Mouse (Mus musculus): ENCODE results near the gene Pip5k1a.

GRCm38 (mm10) chr3:95112760-95113159 lies 6.0 kb upstream of the Pip5k1a start:
- TF ChIP-seq POLR2A (IDR thresholded peaks at IDR 0.05; ENCODE audit: extremely low read depth, insufficient read depth, low read length) (no peak), CTCF (IDR thresholded peaks at IDR 0.05; ENCODE audit: extremely low read depth, insufficient read depth, low read length) (no peak)

Data from cortical plate, adult 2 months (tissue).